Mouse (Mus musculus): ENCODE data around the gene Mllt10.

Mllt10 gene

GRCm38 (mm10) chr2:18034371-18035250 is 20.4 kb upstream of the Mllt10 start:
- DNase-seq (ENCODE audit: low read depth) = no peak

GRCm38 (mm10) chr2:18037491-18037890 is 17.5 kb upstream of the Mllt10 start, which contains the start of gene A930004D18Rik:
TSS of gene A930004D18Rik (minus strand) at chr2:18037737.
- no peak for DNase-seq (ENCODE audit: low read depth)

GRCm38 (mm10) chr2:18038141-18038752 is 16.8 kb upstream of the Mllt10 start:
- no peak for DNase-seq (ENCODE audit: low read depth)

GRCm38 (mm10) chr2:18038895-18039371 is 16.1 kb upstream of the Mllt10 start:
- no peak for DNase-seq (ENCODE audit: low read depth)

- DNase-seq (ENCODE audit: low read depth) = no peak
These were observed 15.3 kb upstream of the Mllt10 start for GRCm38 (mm10) chr2:18039566-18040290.

- no peak for DNase-seq (ENCODE audit: low read depth)
These were observed 14.5 kb upstream of the Mllt10 start for GRCm38 (mm10) chr2:18040347-18041160.

- DNase-seq (ENCODE audit: low read depth) = no peak
These were observed 13.7 kb upstream of the Mllt10 start for GRCm38 (mm10) chr2:18041199-18041885.

GRCm38 (mm10) chr2:18045143-18045780 is 9.8 kb upstream of the Mllt10 start:
- no peak for DNase-seq (ENCODE audit: low read depth)

GRCm38 (mm10) chr2:18045781-18046181 is 9.3 kb upstream of the Mllt10 start:
- DNase-seq (ENCODE audit: low read depth) = no peak

GRCm38 (mm10) chr2:18046186-18046585 is 8.9 kb upstream of the Mllt10 start:
- peak; percentile 23 for DNase-seq (ENCODE audit: low read depth)

GRCm38 (mm10) chr2:18046758-18047645 is 8.0 kb upstream of the Mllt10 start:
- DNase-seq (ENCODE audit: low read depth) = peak; percentile 55

- DNase-seq (ENCODE audit: low read depth) = peak; percentile 65
These were observed 7.2 kb upstream of the Mllt10 start for GRCm38 (mm10) chr2:18047646-18048452.

- DNase-seq (ENCODE audit: low read depth) = peak; percentile 24
These were observed 6.5 kb upstream of the Mllt10 start, which contains the start of gene Skida1 for GRCm38 (mm10) chr2:18048453-18049075. TSS of gene Skida1 (minus strand) at chr2:18049051.

GRCm38 (mm10) chr2:18049279-18049821 is 5.7 kb upstream of the Mllt10 start:
- peak; percentile 17 for DNase-seq (ENCODE audit: low read depth)

- no peak for DNase-seq (ENCODE audit: low read depth)
These were observed 5.0 kb upstream of the Mllt10 start for GRCm38 (mm10) chr2:18050018-18050417.

GRCm38 (mm10) chr2:18050541-18050985 is 4.5 kb upstream of the Mllt10 start:
- DNase-seq (ENCODE audit: low read depth) = peak; percentile 53

GRCm38 (mm10) chr2:18051026-18051830 is 3.8 kb upstream of the Mllt10 start:
- DNase-seq (ENCODE audit: low read depth) = no peak
